Mouse (Mus musculus) splenic B cell, adult 2 months (primary cell): ENCODE measurements at regions not wholly inside any gene's neighbourhood (a gene's known extent, or its start where the extent isn't known, plus 50 kb on each side); places are given as distances from the start of the nearest gene placed in this dataset.

Experiments used
- DNase-seq: peaks from one replicate; pipeline ENCODE4 v3.0.0-alpha.2; 2011; ENCODE audit warnings: low read depth, low spot score
- H3K27me3 ChIP-seq: 2 replicates; pipeline ENCODE4 v1.6.1; 2012; ENCODE audit warnings: mild to moderate bottlenecking, low read length, moderate library complexity, mixed read lengths; ENCODE audit not compliant: control insufficient read depth, poor library complexity, insufficient read depth, severe bottlenecking
- H3K36me3 ChIP-seq: 2 replicates; pipeline ENCODE4 v1.6.1; 2012; ENCODE audit warnings: mild to moderate bottlenecking, low read length, moderate library complexity, mixed read lengths; ENCODE audit not compliant: control insufficient read depth, poor library complexity, insufficient read depth, severe bottlenecking

- no peaks in the 10 kb centered on the region for H3K36me3 ChIP-seq
- no peak for DNase-seq
- H3K27me3 ChIP-seq, result no peaks in the 10 kb centered on the region
Measured at GRCm38 (mm10) chr4:89381763-89382162, 70.9 kb upstream of the Cdkn2b start.

- Histone ChIP-seq H3K36me3 (no peaks in the 10 kb centered on the region), H3K27me3 (no peaks in the 10 kb centered on the region)
- no peak for DNase-seq
Measured at GRCm38 (mm10) chr4:89381077-89381476, 70.2 kb upstream of the Cdkn2b start.

GRCm38 (mm10) chr4:89380330-89380945 is 69.6 kb upstream of the Cdkn2b start:
- no peaks in the 10 kb centered on the region for H3K27me3 ChIP-seq
- no peak for DNase-seq
- no peaks in the 10 kb centered on the region for H3K36me3 ChIP-seq

GRCm38 (mm10) chr4:89379622-89380329 is 68.9 kb upstream of the Cdkn2b start:
- Histone ChIP-seq H3K36me3 (no peaks in the 10 kb centered on the region), H3K27me3 (no peaks in the 10 kb centered on the region)
- DNase-seq, result no peak

- Histone ChIP-seq H3K27me3 (no peaks in the 10 kb centered on the region), H3K36me3 (no peaks in the 10 kb centered on the region)
Measured at GRCm38 (mm10) chr4:89372631-89373030, 61.8 kb upstream of the Cdkn2b start.

GRCm38 (mm10) chr4:89368850-89369524 is 58.1 kb upstream of the Cdkn2b start:
- no peaks in the 10 kb centered on the region for H3K27me3 ChIP-seq
- no peaks in the 10 kb centered on the region for H3K36me3 ChIP-seq
- no peak for DNase-seq

More at GRCm38 (mm10) chr4:89372631-89373030, 61.8 kb upstream of the Cdkn2b start:
- no peak for DNase-seq

- no peaks in the 10 kb centered on the region for H3K27me3 ChIP-seq
- H3K36me3 ChIP-seq, result no peaks in the 10 kb centered on the region
- no peak for DNase-seq
Measured at GRCm38 (mm10) chr4:89366581-89367141, 55.8 kb upstream of the Cdkn2b start.

GRCm38 (mm10) chr4:89365875-89366274 is 55.0 kb upstream of the Cdkn2b start:
- DNase-seq, result no peak
- H3K27me3 ChIP-seq, result no peaks in the 10 kb centered on the region
- no peaks in the 10 kb centered on the region for H3K36me3 ChIP-seq

GRCm38 (mm10) chr4:89363150-89363683 is 52.4 kb upstream of the Cdkn2b start:
- DNase-seq, result no peak
- no peaks in the 10 kb centered on the region for H3K27me3 ChIP-seq
- no peaks in the 10 kb centered on the region for H3K36me3 ChIP-seq

GRCm38 (mm10) chr4:89362650-89363049 is 51.8 kb upstream of the Cdkn2b start:
- Histone ChIP-seq H3K27me3 (no peaks in the 10 kb centered on the region), H3K36me3 (no peaks in the 10 kb centered on the region)
- DNase-seq, result no peak

GRCm38 (mm10) chr4:89361316-89361715 is 50.5 kb upstream of the Cdkn2b start:
- Histone ChIP-seq H3K36me3 (no peaks in the 10 kb centered on the region), H3K27me3 (no peaks in the 10 kb centered on the region)

More at GRCm38 (mm10) chr4:89361316-89361715, 50.5 kb upstream of the Cdkn2b start:
- DNase-seq, result no peak
